Mouse (Mus musculus): ENCODE data around the gene Sf3b4. TPM values are rescaled to one million over a fixed set of nuclear protein-coding genes. Genes with fewer than 3 reads are reported as not detected.

Gene Sf3b4
- 100 to 1,000 TPM; 127 to 153 TPM for polyA plus RNA-seq (2017; shearing (Covaris generic))

GRCm38 (mm10) chr3:96172197-96173178 is at the start of gene Sf3b4:
TSS of gene Sf3b4 (plus strand) at chr3:96172332.

DNA sequence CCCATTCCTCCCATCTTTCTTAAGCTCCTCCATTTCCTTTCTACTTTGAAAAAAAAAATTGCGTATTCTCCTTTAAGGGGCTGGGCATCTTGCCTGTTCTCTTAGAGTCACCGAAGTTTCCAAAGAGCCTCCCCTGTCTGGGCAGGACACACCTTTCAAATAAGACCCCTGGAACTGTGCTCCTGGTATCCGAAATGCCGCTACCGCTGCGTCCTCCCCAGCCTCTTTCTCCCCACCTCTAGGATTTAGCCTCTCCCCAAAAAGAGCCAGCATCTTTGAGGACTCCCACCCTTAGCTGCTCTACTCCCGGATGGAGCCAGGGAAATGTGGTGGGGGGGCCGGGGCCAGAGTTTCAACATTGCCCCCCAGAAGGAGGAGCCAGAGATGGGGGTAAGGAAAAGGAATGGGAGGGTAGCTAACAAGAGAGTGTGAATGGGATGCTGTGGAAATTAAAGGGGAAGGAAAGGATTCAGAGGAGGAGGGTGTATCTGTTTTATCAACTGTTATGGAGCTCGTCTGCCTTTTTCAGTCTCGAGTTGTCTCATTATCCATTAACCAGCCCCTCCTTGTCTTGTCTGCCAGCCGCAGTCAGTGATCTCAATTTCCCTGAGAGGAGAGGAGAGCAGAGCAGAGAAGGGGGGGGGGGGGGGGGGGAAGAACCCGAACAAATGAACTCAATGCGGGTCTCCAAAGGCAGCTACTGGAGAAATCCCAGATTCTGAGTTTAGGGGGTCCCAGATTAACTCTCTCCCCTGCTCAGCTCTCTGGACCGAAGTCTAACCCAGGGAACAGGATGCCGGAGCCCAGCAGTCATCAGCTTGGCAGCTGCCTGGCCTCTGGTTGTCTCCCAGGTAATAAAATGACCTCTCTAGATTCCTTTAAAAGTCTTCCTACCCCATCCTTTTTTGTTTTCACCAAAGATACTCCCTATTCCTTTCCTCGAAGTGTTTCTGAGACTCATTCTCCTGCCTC is 10.0 kb upstream of the Sf3b4 start, which contains the start of gene Mtmr11:
TSS of gene Mtmr11 (plus strand) at position 136 of the 972 bp plus-strand sequence.

DNA sequence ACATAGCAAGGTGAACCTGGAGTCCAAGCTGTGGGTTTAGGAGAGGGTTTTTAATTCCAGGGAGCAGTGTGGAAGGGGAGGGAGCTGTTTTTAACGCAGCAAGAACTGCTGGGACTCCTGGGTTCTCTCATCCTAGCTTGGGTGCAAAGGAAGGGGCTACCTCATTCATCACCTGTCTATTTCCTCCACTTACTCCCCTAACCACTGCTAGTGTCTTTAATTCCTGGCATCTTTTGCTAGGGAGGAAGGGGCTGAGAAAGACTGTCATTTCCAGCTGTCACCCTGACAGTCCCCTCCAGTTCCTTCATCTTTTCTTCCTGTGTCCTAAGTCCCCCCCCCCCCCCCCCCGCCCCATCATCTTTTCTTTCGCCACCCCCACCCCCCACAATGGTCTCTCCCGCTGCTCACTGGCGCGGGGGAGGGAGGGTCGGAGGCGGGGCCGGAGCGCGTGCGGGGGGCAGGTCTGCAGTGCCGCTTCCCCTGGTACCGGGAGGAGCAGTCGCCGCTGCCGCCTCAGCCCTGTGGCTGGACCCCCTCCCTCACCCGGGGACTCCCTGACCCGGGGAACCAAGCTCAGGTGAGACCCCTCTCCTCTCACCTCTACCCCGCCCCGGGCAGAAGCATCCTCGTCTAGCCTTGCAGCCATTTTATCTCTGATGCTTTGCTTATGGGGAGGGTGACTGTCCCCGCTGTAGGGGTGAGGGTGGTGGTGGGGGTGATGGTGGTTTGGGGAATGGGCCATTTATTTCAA is 8.8 kb downstream of the Sf3b4 start, which contains the start of gene Sv2a:
TSS of gene Sv2a (plus strand) at position 425 of the 751 bp plus-strand sequence.

DNA sequence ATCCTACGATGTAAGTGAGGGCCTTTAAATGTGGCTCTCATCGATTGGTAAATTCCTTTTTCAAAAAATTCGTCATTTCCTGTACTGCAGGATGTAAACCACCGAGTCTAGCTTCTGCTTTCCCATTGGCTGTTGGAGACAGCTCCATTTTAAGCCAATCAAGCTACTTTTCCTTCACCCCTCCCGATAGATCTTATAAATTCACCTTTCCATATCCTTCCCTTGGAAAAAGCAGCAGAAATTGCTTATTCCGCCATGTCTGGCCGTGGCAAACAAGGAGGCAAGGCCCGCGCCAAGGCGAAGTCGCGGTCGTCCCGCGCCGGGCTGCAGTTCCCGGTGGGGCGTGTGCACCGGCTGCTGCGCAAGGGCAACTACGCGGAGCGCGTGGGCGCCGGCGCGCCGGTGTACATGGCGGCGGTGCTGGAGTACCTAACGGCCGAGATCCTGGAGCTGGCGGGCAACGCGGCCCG is 47.6 kb downstream of the Sf3b4 start, which contains the start of the genes Bola1 and Hist2h2ab:
TSS of gene Bola1 (minus strand) at position 49 of the 470 bp plus-strand sequence.
TSS of gene Hist2h2ab (plus strand) at position 205 of the 470 bp plus-strand sequence.

DNA sequence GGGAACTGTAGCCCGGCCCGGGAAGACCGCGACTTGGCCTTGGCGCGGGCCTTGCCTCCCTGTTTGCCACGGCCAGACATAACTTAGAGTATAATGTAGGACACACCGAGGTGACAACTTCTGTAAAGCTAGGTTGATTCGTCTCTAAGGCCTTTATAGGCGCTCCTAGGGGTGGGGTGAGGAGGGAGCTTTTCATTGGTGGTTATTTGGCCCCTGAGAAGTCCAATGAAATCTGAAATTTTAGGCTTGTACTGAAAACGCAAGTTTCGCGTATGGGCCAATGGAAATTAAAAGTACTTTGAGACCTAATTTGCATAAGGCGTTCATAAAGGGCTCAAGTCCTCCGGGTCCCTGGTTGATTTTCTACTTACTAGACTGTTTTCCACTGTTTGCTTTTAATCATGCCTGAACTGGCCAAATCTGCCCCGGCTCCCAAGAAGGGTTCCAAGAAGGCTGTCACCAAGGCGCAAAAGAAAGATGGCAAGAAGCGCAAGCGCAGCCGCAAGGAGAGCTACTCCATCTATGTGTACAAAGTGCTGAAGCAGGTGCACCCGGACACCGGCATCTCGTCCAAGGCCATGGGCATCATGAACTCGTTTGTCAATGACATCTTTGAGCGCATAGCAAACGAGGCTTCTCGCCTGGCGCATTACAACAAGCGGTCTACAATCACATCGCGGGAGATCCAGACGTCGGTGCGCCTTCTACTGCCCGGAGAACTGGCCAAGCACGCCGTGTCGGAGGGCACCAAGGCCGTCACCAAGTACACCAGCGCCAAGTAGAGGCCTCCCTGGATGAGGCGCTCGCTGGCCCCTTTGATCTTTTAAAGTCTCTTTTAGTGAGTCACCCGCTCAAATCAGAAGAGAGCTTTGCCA is 48.9 kb downstream of the Sf3b4 start, which contains the start of the genes Hist2h2ac and Hist2h2be:
TSS of gene Hist2h2ac (minus strand) at position 116 of the 875 bp plus-strand sequence.
TSS of gene Hist2h2be (plus strand) at position 355 of the 875 bp plus-strand sequence.

Other genes starting within 250 kb of the Sf3b4 start
- 100 to 1,000 TPM; 154 to 215 TPM for gene Anp32e, start 243.1 kb upstream of the Sf3b4 start, polyA plus RNA-seq (2017; shearing (Covaris generic))
- 10 to 100 TPM; 11.5 to 14.0 TPM for gene Plekho1, start 176.3 kb upstream of the Sf3b4 start, polyA plus RNA-seq (2017; shearing (Covaris generic))
- 10 to 100 TPM; 22.0 to 26.8 TPM for gene Vps45, start 113.9 kb upstream of the Sf3b4 start, polyA plus RNA-seq (2017; shearing (Covaris generic))
- gene Otud7b, start 67.8 kb upstream of the Sf3b4 start, polyA plus RNA-seq (2017; shearing (Covaris generic)): 10 to 100 TPM; 16.6 to 20.0 TPM
- gene Mtmr11, start 10.3 kb upstream of the Sf3b4 start, polyA plus RNA-seq (2017; shearing (Covaris generic)): 1 to 10 TPM in 1 of 2 experiments, under 1 TPM in 1; 0.95 to 3.8 TPM
- gene Sv2a, start 8.8 kb downstream of the Sf3b4 start, polyA plus RNA-seq (2017; shearing (Covaris generic)): 1 to 10 TPM; 2.4 to 2.7 TPM
- 10 to 100 TPM; 23.2 to 32.3 TPM for gene Bola1, start 47.4 kb downstream of the Sf3b4 start, polyA plus RNA-seq (2017; shearing (Covaris generic))
- gene Hist2h2ab, start 47.5 kb downstream of the Sf3b4 start, polyA plus RNA-seq (2017; shearing (Covaris generic)): 1 to 10 TPM in 1 of 2 experiments, under 1 TPM in 1; 0.87 to 3.8 TPM
- gene Hist2h2ac, start 48.5 kb downstream of the Sf3b4 start, polyA plus RNA-seq (2017; shearing (Covaris generic)): 10 to 100 TPM in 1 of 2 experiments, 1 to 10 TPM in 1; 8.1 to 16.9 TPM
- gene Hist2h2be, start 48.8 kb downstream of the Sf3b4 start, polyA plus RNA-seq (2017; shearing (Covaris generic)): 1 to 10 TPM; 4.7 to 5.5 TPM
- gene Hist2h3c2, start 66.8 kb downstream of the Sf3b4 start, polyA plus RNA-seq (2017; shearing (Covaris generic)): 1 to 10 TPM in 1 of 2 experiments, under 1 TPM in 1; 0.34 to 1.4 TPM
- 100 to 1,000 TPM in 1 of 2 experiments, 10 to 100 TPM in 1; 64.9 to 115 TPM for gene Hist2h2aa2, start 67.9 kb downstream of the Sf3b4 start, polyA plus RNA-seq (2017; shearing (Covaris generic))
- gene Hist2h2aa1, start 73.2 kb downstream of the Sf3b4 start, polyA plus RNA-seq (2017; shearing (Covaris generic)): 1 to 10 TPM in 1 of 2 experiments, not detected in 1; 1.5 TPM
- not detected for gene Hist2h3c1, start 74.4 kb downstream of the Sf3b4 start, polyA plus RNA-seq (2017; shearing (Covaris generic))
- gene Hist2h4, start 91.0 kb downstream of the Sf3b4 start, polyA plus RNA-seq (2017; shearing (Covaris generic)): 1 to 10 TPM; 5.2 to 5.3 TPM
- gene Hist2h3b, start 96.3 kb downstream of the Sf3b4 start, polyA plus RNA-seq (2017; shearing (Covaris generic)): 10 to 100 TPM in 1 of 2 experiments, 1 to 10 TPM in 1; 8.0 to 10.3 TPM
- gene Hist2h2bb, start 97.4 kb downstream of the Sf3b4 start, polyA plus RNA-seq (2017; shearing (Covaris generic)): 10 to 100 TPM in 1 of 2 experiments, 1 to 10 TPM in 1; 8.1 to 21.6 TPM
- gene Fcgr1, start 121.6 kb downstream of the Sf3b4 start, polyA plus RNA-seq (2017; shearing (Covaris generic)): not detected

Measured in inflammation-experienced regulatory T-cells (primary cell).